In genomic region chr10:52234654-52234981, GRCm38 (mm10) we compare ENCODE assay signal across 10 mouse cellular contexts. TPM values are rescaled to one million over a fixed set of nuclear protein-coding genes. Genes with fewer than 3 reads are reported as not detected.
DNase-seq lines count a peak whose midpoint lies in the region; ATAC-seq and TF ChIP-seq lines count a peak whose summit lies in the region.
"Had no signal": no experiment of that assay in that cellular context is flagged by ENCODE, and none has a peak within 500 bp of the region (broad histone marks: within the 10 kb centered on the region; RNA-seq: fewer than 3 reads in every experiment).

No protein-coding gene starts in this region.

- ATAC-seq in heart, embryonic 15.5 days (replicated peaks; ENCODE audit: insufficient number of reproducible peaks, insufficient read depth, low FRiP score, low read depth) = no peak
- no peak for ATAC-seq in liver, embryonic 14.5 days (ENCODE audit: insufficient read depth)

- peaks cover 4% of the 10 kb centered on the region; the same call in 1 of the 2 replicates for H3K36me3 ChIP-seq in E14TG2a.4 (ENCODE audit: insufficient read depth, low read length)
- H3K36me3 ChIP-seq in heart, embryonic 15.5 days = no peaks in the 10 kb centered on the region
- H3K36me3 ChIP-seq in liver, embryonic 14.5 days (replicated peaks; ENCODE audit: control insufficient read depth, insufficient read depth, low read depth) = no peaks in the 10 kb centered on the region

- DNase-seq in gastrocnemius, adult 2 months = no peak
- DNase-seq in gastrocnemius, adult 18-20 months (ENCODE audit: low spot score) = no peak
- no peak for DNase-seq in liver, embryonic 14.5 days (ENCODE audit: low read depth in 3 of 3, low spot score in 3 of 3)
- DNase-seq in cerebellum, postnatal 36 days = no peak
- no peak for DNase-seq in layer of hippocampus, adult 8-10 months (ENCODE audit: low spot score in 2 of 2)
- no peak for DNase-seq in frontal cortex, postnatal 25 days (ENCODE audit: low spot score in 2 of 2)

- no peak for TF ChIP-seq CTCF in gastrocnemius, adult 2 months (IDR thresholded peaks at IDR 0.05)
- TF ChIP-seq CTCF in E14TG2a.4 (conservative IDR thresholded peaks at IDR 0.05; ENCODE audit: low read length) = no peak
- TF ChIP-seq CTCF in liver, embryonic 14.5 days (IDR thresholded peaks at IDR 0.05; ENCODE audit: low read depth) = no peak

- peak overlapping the region; percentile 78; the same call in 1 of the 2 replicates for H3K9ac ChIP-seq in heart, embryonic 15.5 days
- H3K9ac ChIP-seq in liver, embryonic 14.5 days (replicated peaks) = peak overlapping the region; percentile 65; the same call in 1 of the 2 replicates

- H3K4me3 ChIP-seq in gastrocnemius, adult 2 months = peak overlapping the region; percentile 96
- peak overlapping the region; percentile 92 for H3K4me3 ChIP-seq in E14TG2a.4 (replicated peaks; ENCODE audit: low read length)
- peak overlapping the region; percentile 92 for H3K4me3 ChIP-seq in heart, embryonic 15.5 days
- peak overlapping the region; percentile 62 to 76; a peak in 3 of 4 replicates for H3K4me3 ChIP-seq in liver, embryonic 14.5 days (ENCODE audit: insufficient read depth in 1 of 2, low read depth in 2 of 2, low read length in 2 of 2)

- H3K4me1 ChIP-seq in E14TG2a.4 (replicated peaks; ENCODE audit: low read depth, low read length) = peaks cover 64% of the 10 kb centered on the region
- H3K4me1 ChIP-seq in heart, embryonic 15.5 days (replicated peaks) = peaks cover 8% of the 10 kb centered on the region
- H3K4me1 ChIP-seq in liver, embryonic 14.5 days (replicated peaks; ENCODE audit: control insufficient read depth in 2 of 2, insufficient read depth in 2 of 2, low read length in 1 of 2) = peaks cover 0 to 6% of the 10 kb centered on the region in 2 experiments; a peak in 1 of 4 replicates

- H3K27me3 ChIP-seq in E14TG2a.4 (ENCODE audit: insufficient read depth, low read length) = no peaks in the 10 kb centered on the region
- no peaks in the 10 kb centered on the region for H3K27me3 ChIP-seq in heart, embryonic 15.5 days
- no peaks in the 10 kb centered on the region; the same call in 1 of the 2 replicates for H3K27me3 ChIP-seq in liver, embryonic 14.5 days (ENCODE audit: control insufficient read depth, insufficient read depth, low read length)

- 35% methylated on average over 7 of the region's 7 CpGs for WGBS in heart, embryonic 15.5 days
- 15% methylated on average over 7 of the region's 7 CpGs for WGBS in liver, embryonic 14.5 days (ENCODE audit: insufficient replicate concordance)

- peak overlapping the region; percentile 88; the same call in 1 of the 2 replicates for H3K27ac ChIP-seq in gastrocnemius, adult 2 months
- H3K27ac ChIP-seq in heart, embryonic 15.5 days = no peak overlapping the region
- no peak overlapping the region for H3K27ac ChIP-seq in liver, embryonic 14.5 days

- intact Hi-C loops in gastrocnemius, adult 2 months (cut with DNase I) = loop anchor here (10.0 kb wide), 1 partner anchor 180 kb away; the partner anchor contains the start of gene Nus1

- peak overlapping the region; percentile 96 for H3K4me2 ChIP-seq in heart, embryonic 15.5 days
- peak overlapping the region; percentile 74 for H3K4me2 ChIP-seq in liver, embryonic 14.5 days (ENCODE audit: low read depth)

- no peak for TF ChIP-seq EP300 in liver, embryonic 14.5 days (IDR thresholded peaks at IDR 0.05; ENCODE audit: low read depth)

- no peaks in the 10 kb centered on the region for H3K9me3 ChIP-seq in E14TG2a.4 (ENCODE audit: low read length)
- no peaks in the 10 kb centered on the region for H3K9me3 ChIP-seq in heart, embryonic 15.5 days (replicated peaks)
- no peaks in the 10 kb centered on the region for H3K9me3 ChIP-seq in liver, embryonic 14.5 days (ENCODE audit: control insufficient read depth, low read length)

RNA-seq across cellular contexts. Expression of gene Dcbld1, which starts 1.2 kb away (rescaled TPM):
- 1 to 10 TPM; 1.3 to 1.8 TPM for total RNA-seq in gastrocnemius, adult 2 months (2021)
- total RNA-seq in gastrocnemius, adult 18-20 months (2021) = 1 to 10 TPM; 1.3 to 1.7 TPM
- polyA plus RNA-seq in heart, embryonic 15.5 days (2015; fragmentation: Nextera tagmentation; extraction: Ambion mirVana) = 6.7 and 8.8 TPM in 2 replicates
- 1.8 and 1.9 TPM in 2 replicates for polyA plus RNA-seq in liver, embryonic 14.5 days (2012; rRNA removed)
- polyA plus RNA-seq in liver, embryonic 14.5 days (2014; fragmentation: Nextera tagmentation; extraction: Ambion mirVana) = 2.9 and 3.1 TPM in 2 replicates
- total RNA-seq in layer of hippocampus, adult 8-10 months (2022) = 1 to 10 TPM; 6.8 to 8.2 (median 7.7) TPM
- total RNA-seq: common myeloid progenitor, adult 5-6 weeks had no signal

RNA-seq across cellular contexts. Expression of gene Ros1, which starts 39.6 kb away (rescaled TPM):
- total RNA-seq in gastrocnemius, adult 2 months (2021) = under 1 TPM; 0.08 to 0.11 TPM
- under 1 TPM in 1 of 2 experiments, not detected in 1; 0.09 TPM for total RNA-seq in gastrocnemius, adult 18-20 months (2021)
- polyA plus RNA-seq in heart, embryonic 15.5 days (2015; fragmentation: Nextera tagmentation; extraction: Ambion mirVana) = not detected in 2 replicates
- polyA plus RNA-seq in liver, embryonic 14.5 days (2012; rRNA removed) = 0.02 and 0.03 TPM in 2 replicates
- 0.03 and 0.05 TPM in 2 replicates for polyA plus RNA-seq in liver, embryonic 14.5 days (2014; fragmentation: Nextera tagmentation; extraction: Ambion mirVana)
- under 1 TPM in 1 of 4 experiments, not detected in 3; 0.05 TPM for total RNA-seq in layer of hippocampus, adult 8-10 months (2022)
- total RNA-seq: common myeloid progenitor, adult 5-6 weeks; neutrophil, adult 5-6 weeks had no signal
